Mouse (Mus musculus) layer of hippocampus, postnatal 14 days (tissue): Measurements from ENCODE around the gene Ltbr. TPM values are rescaled to one million over a fixed set of nuclear protein-coding genes. Genes with fewer than 3 reads are reported as not detected.
"Not testable (repeated sequence)": the region's sequence is repeated elsewhere in the genome, so short reads cannot be mapped to it uniquely, and the experiment has no call there.

ENCODE experiments used
- DNase-seq, 2 experiments: peaks; one replicate each; pipeline ENCODE4 v3.0.0; 2021 to 2022; ENCODE audit warnings: low spot score in 2 of 2, mixed read lengths in 1 of 2
- total RNA-seq, 2 experiments: library from RNA; stranded (reverse); gene quantifications; 2 replicates each; pipeline ENCODE4 v1.2.3; 2021

Ltbr gene
- total RNA-seq, 2 experiments from 2014 or later = 9.8 to 13.3 TPM

DNA sequence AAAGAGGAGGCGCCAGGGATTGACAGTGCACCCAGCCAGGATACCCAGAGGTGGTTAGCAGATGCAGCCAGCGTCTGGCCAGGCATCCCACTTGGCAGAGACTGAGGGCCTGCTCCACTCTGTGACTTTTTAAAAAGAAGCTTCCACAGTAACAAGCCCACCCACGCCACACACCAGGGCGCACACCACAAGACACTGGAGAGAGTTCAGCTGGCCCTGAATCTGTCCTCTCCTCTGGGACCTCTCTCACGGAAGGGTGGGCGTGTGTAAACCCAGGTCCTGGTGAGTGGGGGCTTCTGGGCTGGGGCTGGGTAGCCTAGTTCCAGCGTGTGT, 512 bp upstream of the Ltbr start:
- DNase-seq = no peak

DNA sequence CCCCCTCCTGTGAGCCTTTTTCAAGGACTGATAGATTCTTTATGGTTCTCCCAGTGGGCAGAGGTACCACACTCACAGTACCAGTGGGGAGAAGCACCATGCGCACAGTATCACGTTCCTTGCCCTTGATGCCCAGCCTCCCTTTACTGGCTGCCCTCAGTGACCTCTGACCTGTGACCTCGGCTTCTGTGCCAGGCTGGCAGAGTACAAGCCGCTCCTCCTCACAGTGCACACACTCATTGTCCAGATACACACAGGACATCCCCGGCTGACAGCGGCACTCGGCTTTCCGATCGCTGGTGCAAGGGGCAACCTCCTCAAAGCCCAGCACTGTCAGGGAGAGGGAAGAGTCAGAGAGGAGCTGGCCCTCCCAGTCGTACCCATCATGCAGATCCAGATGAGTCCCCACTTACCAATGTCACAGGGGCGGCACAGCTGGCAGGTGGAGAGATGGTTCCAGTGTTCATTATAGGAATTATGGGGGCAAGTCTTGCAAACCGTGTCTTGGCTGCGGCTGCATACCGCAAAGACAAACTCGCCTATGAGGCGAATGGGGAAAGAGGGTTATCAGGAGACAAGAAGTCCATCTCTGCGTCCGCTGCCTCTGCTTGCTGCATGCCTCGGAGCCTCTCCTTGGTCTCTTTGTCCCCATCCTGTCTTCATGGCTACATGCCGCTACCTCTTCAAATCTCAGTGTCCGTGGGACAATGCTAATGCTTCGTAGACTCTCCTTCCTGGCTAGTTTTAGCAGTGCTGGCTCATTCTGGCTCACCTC, 917 bp downstream of the Ltbr start:
- DNase-seq = no peak

DNA sequence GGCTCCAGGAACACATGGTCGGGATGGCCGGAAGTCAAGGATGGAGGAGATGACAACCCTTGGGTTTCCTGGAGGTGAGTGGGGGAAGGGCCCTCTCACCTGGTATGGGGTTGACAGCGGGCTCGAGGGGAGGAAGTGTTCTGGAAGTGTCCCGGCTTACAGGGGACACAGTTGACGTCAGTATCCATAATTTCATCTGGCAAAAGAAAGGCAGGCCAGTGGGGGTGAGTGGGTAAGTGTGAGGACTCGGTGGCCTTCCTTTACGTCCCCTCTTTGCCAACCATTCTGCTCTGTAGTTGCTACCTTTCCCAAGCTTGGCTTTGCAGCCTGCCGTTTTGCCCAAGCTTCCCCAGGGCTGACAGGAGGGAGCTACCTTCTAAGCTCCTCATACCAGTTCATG, 1.5 kb downstream of the Ltbr start:
- no peak for DNase-seq

DNA sequence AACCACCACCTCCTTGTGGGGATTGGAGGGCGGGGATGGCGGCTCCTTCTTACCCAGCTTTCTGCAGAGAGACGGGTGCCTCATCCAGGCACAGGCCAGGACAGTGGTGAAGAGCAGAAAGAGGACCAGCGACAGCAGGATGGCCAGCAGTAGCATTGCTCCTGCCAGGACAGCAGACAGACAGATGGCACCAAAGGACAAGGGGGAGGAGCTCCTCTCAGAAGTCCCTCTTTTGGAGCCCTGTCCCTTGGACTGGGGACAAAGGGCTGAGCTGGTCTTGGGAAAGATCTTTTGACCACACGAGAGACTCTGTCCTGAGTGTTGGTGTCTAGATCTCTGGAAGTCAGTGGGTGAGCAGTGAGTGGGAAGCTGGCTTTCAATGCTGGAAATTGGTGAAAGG, 4.3 kb downstream of the Ltbr start:
- DNase-seq = no peak

DNA sequence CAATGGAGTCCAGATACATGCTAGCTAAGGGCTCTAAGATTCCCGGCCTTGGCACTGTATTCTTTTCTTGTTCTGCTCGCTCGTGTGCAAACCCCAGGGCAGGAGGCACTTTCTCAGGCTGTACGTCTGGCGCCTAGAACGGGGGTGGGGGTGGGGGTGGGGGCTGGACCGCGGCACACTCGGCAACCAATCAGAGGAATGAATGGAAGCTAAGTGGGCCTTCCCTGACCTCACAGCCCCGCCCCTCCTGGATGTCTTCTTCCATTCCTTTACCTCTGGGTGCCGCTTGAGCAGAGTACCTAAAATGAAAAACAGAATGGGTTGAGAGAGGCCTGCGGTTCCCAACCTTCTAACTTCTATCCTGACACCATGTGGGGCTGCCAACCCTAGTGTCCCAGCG, 4.8 kb downstream of the Ltbr start:
- no peak for DNase-seq

DNA sequence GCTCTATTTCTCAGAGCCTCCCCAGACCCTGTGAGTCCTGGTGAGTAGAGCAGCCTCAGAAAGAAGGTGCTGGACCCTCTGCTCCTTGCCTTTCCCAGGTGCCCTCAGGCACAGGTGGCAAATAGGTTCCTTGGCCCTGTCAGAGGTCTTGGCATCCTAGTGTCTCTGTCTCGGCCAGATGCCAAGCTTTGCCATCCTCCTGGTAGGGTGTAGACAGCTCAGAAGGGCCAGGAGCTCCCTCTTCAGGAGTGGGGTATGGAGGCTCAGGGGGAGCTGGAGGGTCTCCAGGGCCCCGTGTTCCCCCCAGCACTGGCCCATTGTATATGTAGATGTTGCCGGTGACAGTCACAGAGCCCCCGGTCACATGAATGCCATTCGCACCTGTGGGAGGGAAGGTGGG, 6.6 kb downstream of the Ltbr start:
- no peak for DNase-seq

DNA sequence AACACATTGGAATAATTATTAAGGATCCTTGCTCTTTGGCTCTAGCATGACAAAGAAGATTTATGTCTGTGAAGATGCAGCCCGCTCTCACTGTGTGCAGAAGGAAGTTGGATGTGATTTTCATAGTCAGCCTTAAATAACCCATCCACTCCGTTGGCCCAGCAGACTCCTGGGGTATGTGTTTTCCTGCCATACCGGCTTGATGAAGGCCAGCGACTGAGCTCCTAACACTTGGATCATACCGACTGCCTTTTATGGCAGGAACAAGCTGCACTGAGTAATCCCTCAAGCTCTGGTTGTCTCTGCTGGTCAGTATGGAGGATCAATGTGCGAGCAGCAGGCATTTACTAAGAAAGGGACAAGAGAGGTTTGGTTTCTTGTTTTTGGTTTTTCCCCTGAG, 8.2 kb downstream of the Ltbr start:
- no peak for DNase-seq

DNA sequence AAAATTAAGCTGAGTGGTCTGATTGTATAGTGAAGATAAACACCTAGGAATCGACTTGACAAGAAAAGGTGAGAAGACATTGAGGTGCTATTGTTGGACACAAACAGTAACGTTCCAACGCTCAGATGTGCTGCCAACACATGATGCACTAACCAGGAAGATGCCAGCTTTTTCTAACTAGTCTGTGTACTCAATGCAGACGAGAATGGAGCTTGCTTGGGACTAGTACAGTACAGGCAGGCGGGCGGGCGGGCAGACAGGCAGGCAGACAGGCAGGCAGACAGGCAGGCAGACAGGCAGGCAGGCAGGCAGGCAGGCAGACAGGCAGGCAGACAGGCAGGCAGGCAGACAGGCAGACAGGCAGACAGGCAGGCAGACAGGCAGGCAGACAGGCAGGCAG, 9.3 kb downstream of the Ltbr start:
- DNase-seq = not testable (repeated sequence)

DNA sequence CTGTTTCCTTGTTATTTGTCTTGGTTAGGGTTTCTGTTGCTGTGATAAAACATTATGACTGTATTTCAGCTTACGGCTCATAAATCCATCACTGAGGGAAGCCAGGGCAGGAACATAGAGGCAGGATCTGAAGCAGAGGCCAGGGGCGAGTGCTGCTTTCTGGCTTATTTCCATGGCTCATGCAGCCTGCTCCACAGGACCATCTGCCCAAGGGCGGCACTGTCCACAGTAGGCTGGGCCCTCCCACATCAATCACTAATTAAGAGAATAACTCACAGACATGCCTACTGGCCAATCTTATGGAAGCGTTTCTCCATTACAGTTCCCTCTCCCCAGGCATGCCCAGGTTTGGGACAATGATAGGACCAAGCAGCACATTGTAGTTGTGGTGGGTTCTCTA, 10.4 kb downstream of the Ltbr start:
- no peak for DNase-seq

DNA sequence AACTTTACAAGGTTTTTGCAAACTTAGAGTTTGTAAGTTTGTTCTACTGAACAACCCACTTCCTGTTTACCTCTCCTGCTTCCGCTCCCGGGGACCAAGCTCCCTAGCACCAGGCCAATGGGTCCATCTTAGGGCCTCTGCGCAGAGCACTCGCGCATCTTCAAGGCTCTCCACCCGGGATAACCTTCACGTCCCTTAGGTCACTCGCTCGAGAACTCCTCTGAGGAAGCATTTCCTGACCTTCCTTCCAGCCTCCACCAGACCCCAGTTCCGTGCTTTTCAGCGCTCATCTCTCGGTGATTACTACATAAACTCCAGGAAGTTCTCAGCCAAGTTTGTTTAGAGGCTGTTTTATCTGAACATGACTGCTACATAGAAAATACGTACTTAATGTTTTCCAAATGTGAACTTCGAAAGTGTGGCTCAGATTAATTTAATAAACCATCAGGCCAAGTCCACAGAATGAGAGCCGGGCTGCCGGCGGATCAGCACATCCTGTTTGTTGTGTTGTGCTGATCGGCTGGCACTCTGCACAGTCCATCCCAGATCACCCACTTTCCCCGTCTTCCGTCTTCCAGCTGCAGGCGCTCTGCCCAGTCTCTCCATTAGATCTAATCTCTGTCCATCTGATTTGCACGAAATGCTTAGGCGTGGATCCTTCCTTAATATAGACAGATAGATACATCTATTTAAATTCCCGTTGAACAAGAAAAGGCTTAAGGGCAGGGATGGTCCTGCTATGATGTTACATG, 11.3 kb downstream of the Ltbr start:
- DNase-seq = no peak

DNA sequence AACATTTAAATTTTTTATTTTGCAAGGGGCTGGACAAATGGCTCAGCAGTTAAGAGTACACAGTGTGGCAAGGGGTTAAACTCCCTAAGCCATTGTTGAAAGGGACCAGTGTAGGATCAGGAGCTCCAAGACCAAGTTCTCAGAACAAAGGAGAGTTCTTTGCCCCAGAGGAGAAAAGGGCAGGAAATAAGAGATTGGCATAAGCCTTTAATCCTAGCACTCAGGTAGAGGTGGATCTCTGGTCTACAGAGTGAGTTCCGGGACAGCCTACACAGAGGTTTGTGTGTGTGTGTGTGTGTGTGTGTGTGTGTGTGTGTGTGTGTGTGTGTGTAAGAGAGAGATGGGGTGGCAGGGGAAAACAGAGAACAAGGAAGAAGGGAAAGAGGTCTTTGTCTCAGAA, 12.7 kb downstream of the Ltbr start:
- no peak for DNase-seq

DNA sequence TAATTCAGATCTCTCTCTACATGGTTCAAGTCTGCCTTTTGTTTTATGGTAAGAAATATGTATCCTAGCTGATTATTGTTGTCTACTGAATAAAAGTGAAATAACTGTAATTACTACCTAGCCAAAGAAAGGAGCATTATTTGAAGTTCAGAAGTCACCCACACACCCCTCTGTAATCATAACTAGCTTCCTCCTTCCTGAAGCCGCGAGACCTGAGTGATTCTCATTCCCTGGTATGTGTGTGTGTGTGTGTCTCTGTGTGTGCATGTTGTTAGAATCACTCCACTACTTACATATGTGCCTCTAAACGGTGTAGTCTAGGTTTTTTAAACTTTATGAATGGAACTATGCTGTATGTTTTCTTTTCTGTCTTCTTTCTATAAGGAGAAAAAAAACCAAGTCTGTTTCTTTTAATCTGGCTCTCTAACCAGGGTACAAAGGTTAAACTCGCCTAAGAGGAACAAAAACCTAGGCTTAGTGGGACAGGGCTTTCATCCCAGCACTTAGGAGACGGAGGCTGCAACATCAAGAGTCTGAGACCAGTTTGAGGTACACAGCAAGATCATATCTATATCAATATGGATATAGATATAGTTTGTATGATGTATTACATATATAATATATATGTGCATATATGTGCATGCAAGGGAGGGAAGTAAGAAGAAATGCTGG, 16.4 kb downstream of the Ltbr start:
- DNase-seq = no peak

DNA sequence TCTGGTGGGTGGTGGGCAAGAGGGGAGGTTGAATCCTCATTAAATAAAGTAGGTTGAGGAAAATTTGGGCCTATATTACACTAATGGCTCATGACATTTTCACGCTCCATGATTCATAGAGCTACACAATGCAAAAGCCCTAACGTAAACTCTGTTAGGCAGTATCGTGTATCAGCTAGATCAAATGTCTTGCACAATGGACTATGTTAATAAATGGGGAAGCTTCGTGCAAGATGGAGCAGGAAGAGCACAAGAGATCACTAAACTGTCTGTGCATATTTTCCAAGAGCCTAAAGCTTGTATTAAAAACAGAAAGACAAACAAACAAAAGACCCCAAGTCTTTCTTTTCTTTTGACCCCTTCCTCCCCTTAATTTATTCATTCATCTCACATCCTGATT, 19.6 kb downstream of the Ltbr start:
- no peak for DNase-seq

DNA sequence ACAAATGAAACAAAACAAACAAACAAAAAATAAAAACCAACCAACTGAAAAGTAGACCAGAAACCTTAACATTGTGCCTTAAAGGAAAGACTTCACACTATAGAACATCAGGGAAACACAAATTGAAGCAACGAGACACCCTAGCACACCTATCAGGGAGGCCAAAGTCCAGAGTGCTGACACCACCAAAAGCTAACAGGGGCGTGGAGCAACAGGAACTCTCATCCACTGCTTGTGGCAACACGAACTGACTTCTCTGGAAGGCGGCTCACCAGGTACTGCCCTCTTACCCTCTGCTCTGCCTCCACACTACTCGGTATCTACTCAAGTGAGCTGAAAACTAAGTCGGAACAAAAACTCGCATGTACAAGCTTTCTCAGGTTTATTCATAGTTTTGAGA, 21.4 kb downstream of the Ltbr start:
- no peak for DNase-seq

DNA sequence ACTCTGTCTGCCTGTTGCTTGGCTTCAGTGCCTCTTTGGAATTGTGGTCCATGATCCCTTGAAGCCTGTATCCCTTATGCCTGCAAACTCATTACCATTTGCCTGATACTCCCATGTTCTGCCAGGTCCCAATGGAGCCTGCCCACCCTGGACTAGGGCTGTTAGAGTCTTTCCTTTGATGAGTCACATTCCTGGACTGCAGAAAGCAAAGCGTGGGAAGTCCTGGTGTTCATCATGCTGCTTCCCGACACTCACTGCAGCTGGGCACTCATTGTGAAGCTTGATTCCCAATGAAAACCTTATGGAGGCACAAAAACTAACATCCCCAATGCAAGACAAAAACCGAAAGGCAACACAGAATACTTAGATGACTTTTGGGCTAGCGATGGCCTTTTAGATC, 22.4 kb downstream of the Ltbr start:
- peak in 1 of 2 experiments; percentile 43 for DNase-seq

DNA sequence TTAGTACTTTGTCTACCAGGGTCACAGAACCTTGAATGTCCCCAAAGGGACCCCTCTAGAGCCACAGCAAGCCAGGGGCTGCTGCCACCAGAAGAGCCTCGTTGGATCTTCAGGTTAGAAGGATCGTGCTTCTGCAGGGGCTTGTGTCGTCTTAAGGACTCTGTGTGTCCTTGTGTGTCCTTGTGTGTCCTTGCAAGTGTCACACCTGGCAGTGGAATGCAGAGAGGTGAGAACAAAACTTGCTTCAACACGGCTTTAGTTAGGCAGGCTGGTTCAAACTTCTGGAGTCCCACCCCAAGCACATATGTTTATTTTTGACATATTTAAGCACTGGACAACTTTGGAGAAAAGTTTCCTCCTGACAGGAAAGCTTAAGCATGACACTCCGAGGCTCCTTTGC, 25.0 kb downstream of the Ltbr start:
- DNase-seq = no peak

DNA sequence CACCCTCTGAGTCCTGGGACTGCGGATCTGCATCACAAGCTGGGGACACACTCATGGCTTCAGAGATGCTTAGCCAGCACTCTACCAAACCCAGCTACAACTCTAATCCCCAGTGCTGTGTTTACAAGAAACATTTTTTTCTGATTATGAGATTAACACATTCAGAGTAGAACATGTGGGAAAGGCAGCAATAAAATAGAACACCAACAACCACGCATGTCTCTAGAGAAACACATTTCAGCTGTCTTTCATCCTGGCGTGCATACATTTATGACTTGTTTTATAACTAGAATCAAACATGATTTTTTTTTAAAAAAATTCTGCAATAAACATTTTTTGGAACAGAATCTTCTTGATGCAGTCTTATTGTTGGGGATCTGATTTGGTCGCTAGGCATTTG, 26.7 kb downstream of the Ltbr start:
- DNase-seq = peak in 1 of 2 experiments; percentile 50

DNA sequence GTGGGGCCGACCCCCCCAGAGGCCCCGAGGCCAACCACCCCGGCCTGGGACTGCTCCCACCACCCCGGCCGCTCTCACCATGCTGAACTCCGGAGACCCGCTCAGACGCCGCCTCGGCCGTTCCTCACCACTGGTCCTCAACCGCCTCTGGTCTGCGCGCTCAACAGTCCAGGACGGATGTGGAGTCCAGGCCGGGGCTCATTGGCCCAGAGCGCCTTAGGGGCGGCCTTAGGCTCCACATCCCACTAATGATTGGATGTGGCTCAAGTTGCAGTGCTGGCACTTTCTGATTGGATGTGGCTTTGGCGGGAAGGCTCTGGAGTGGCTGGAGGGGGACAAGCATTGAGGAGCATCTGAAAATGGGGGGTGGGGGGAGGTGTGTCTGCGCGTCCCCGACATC, 27.8 kb downstream of the Ltbr start, which contains the start of gene Tuba3a:
Gene Tuba3a (minus strand): TSS at position 153 of the 400 bp plus-strand sequence.
- DNase-seq = no peak

DNA sequence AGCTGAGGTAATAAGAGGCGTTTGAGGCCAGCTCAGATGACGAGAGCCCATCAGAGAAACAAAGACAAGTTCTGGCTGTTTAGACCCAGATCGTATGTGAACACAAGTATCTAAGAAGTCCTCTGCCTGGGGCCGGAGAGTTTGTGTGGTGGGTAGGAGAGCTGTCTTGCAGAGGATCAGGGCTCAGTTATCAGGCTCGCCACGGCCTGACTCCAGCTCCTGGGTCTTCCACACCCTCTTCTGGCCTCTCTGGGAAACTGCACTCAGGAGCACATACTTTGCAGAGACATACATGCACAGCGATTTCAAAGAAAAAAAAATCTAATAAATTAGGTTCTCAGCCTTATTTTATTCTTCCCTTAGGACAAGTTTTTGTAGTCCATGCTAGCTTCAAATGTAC, 28.9 kb downstream of the Ltbr start:
- DNase-seq = no peak

DNA sequence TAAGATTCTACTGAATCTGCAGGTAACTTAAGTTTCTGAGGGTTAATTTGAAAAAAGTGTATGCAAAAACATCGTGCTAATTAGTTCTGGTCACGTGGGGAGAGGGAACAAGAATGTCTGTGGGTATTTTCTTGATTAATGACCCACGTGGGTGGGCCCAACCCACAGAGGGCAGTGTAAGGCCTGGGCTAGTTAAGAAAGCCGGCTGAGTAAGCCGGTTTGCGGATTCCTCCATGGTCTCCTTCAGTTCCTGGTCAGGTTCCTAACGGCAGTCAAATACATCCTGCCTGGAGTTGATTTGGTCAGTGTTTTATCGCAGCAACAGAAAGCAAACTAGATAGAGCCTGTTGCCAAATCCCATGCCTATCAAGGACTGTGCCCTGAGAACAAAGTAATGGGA, 29.4 kb downstream of the Ltbr start:
- no peak for DNase-seq

DNA sequence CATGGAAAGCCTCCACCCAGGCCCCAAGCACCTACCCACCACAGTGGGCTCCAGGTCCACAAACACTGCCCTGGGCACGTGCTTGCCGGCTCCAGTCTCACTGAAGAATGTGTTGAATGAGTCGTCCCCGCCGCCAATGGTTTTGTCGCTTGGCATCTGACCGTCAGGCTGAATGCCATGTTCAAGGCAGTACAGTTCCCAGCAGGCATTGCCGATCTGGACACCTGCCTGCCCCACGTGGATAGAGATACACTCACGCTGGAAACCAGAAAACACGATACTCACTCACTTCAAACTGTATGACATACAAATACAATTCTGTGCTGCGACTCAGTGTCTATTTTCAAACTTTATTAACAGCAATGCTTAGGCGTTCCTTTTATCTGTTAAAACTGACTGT, 31.0 kb downstream of the Ltbr start:
- DNase-seq = not testable (repeated sequence)

DNA sequence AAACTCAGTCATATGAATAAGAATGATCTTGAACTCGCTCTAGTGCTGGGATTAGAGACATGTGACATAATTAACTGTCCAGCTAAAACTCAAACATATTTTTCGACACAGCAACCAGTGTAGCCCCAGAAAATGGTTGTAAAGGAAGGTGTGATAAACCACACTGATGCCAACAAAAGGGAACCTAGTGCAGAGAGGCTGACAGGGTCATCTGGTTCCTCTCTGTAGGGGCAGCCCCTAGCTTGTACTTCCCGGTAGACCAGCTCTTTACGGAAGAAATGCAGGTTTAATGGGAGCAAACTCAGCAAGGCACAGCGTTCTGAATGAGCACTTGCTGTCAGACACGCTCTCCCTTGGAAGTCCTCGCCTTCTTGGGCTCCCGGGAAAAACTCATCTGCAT, 34.0 kb downstream of the Ltbr start:
- DNase-seq = no peak
